Mouse (Mus musculus) layer of hippocampus, adult 8-10 months (tissue): Measurements from ENCODE around the gene Ppfia2. TPM values are rescaled to one million over a fixed set of nuclear protein-coding genes. Genes with fewer than 3 reads are reported as not detected.

Source experiments
- DNase-seq, 2 experiments: peaks; one replicate each; pipeline ENCODE4 v3.0.0; 2022; ENCODE audit warnings: low spot score in 2 of 2
- total RNA-seq, 4 experiments: library from RNA; stranded (reverse); gene quantifications; 2 replicates each; pipeline ENCODE4 v1.2.4; 2022

Gene Ppfia2
- total RNA-seq, 4 experiments from 2014 or later, result 113 to 131 (median 124) TPM

- DNase-seq, result no peak
Measured at GRCm38 (mm10) chr10:106665221-106665620, 195.1 kb downstream of the Ppfia2 start.

- DNase-seq, result no peak
Measured at GRCm38 (mm10) chr10:106670170-106670569, 200.0 kb downstream of the Ppfia2 start.

GRCm38 (mm10) chr10:106681395-106681794 is 211.3 kb downstream of the Ppfia2 start:
- DNase-seq, result peak; percentile 61 to 75

- DNase-seq, result no peak
Measured at GRCm38 (mm10) chr10:106685519-106685918, 215.4 kb downstream of the Ppfia2 start.

- no peak for DNase-seq
Measured at GRCm38 (mm10) chr10:106719936-106720335, 249.8 kb downstream of the Ppfia2 start.

GRCm38 (mm10) chr10:106732265-106732664 is 262.1 kb downstream of the Ppfia2 start:
- peak in 1 of 2 experiments; percentile 30 for DNase-seq

- DNase-seq, result no peak
Measured at GRCm38 (mm10) chr10:106736230-106737063, 266.3 kb downstream of the Ppfia2 start.

- DNase-seq, result no peak
Measured at GRCm38 (mm10) chr10:106738190-106738589, 268.1 kb downstream of the Ppfia2 start.

- DNase-seq, result no peak
Measured at GRCm38 (mm10) chr10:106744966-106745365, 274.8 kb downstream of the Ppfia2 start.

- peak in 1 of 2 experiments; percentile 45 for DNase-seq
Measured at GRCm38 (mm10) chr10:106761061-106761460, 290.9 kb downstream of the Ppfia2 start.

GRCm38 (mm10) chr10:106763785-106764184 is 293.6 kb downstream of the Ppfia2 start:
- no peak for DNase-seq

- no peak for DNase-seq
Measured at GRCm38 (mm10) chr10:106775571-106775970, 305.4 kb downstream of the Ppfia2 start.

GRCm38 (mm10) chr10:106815447-106815846 is 345.3 kb downstream of the Ppfia2 start:
- DNase-seq, result no peak

GRCm38 (mm10) chr10:106818381-106818780 is 348.2 kb downstream of the Ppfia2 start:
- DNase-seq, result no peak

GRCm38 (mm10) chr10:106824215-106824614 is 354.1 kb downstream of the Ppfia2 start:
- DNase-seq, result no peak

GRCm38 (mm10) chr10:106838476-106838875 is 368.3 kb downstream of the Ppfia2 start:
- DNase-seq, result no peak

GRCm38 (mm10) chr10:106858106-106858505 is 388.0 kb downstream of the Ppfia2 start:
- no peak for DNase-seq

- no peak for DNase-seq
Measured at GRCm38 (mm10) chr10:106870233-106870632, 400.1 kb downstream of the Ppfia2 start.

GRCm38 (mm10) chr10:106871847-106872246 is 401.7 kb downstream of the Ppfia2 start:
- no peak for DNase-seq

GRCm38 (mm10) chr10:106872714-106873113 is 402.6 kb downstream of the Ppfia2 start:
- DNase-seq, result no peak

- DNase-seq, result no peak
Measured at GRCm38 (mm10) chr10:106881330-106881729, 411.2 kb downstream of the Ppfia2 start.

- no peak for DNase-seq
Measured at GRCm38 (mm10) chr10:106896351-106896750, 426.2 kb downstream of the Ppfia2 start.

- DNase-seq, result no peak
Measured at GRCm38 (mm10) chr10:106910108-106910507, 440.0 kb downstream of the Ppfia2 start.
